Mouse (Mus musculus): ENCODE measurements around the gene Chil1. TPM values are rescaled to one million over a fixed set of nuclear protein-coding genes. Genes with fewer than 3 reads are reported as not detected.

Gene Chil1
- polyA plus RNA-seq, 1 experiment from 2014 or later, result 23.3 TPM

DNA sequence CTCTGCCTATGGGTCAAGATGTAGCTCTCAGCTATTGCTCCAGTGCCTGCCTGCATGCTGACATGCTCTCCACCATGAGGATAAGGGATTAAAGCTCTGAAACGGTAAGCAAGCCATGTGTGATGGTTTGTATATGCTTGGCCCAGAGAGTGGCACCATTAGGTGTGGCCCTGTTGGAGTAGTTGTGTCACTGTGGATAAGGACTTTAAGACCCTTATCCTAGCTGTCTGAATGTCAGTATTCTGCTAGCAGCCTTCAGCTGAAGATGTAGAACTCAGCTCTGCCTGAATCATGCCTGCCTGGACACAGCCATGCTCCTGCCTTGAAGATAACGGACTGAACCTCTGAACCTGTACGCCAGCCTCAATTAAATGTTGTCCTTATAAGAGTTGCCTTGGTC is 15.4 kb upstream of the Chil1 start:
- Histone ChIP-seq H3K9me3 (ENCODE audit: control insufficient read depth, low read length) (no peaks in the 10 kb centered on the region), H3K9ac (ENCODE audit: low read depth, low read length) (no peak overlapping the region), H3K4me3 (ENCODE audit: low read depth, low read length) (no peak overlapping the region), H3K27ac (replicated peaks; ENCODE audit: low read depth, low read length) (no peak overlapping the region), H3K36me3 (ENCODE audit: control insufficient read depth, insufficient read depth, low read length) (no peaks in the 10 kb centered on the region), H3K27me3 (replicated peaks; ENCODE audit: control insufficient read depth, insufficient read depth, low read length) (no peaks in the 10 kb centered on the region), H3K4me2 (ENCODE audit: low read depth, low read length) (no peak overlapping the region), H3K4me1 (ENCODE audit: control insufficient read depth, insufficient read depth, low read length) (0 out of 2 replicates have a peak, but pooled peaks cover 4% of the 10 kb centered on the region)
- 91% methylated on average over 3 of the region's 3 CpGs for WGBS
- DNase-seq (ENCODE audit: low spot score), result no peak
- no peak for ATAC-seq (ENCODE audit: low read depth)

DNA sequence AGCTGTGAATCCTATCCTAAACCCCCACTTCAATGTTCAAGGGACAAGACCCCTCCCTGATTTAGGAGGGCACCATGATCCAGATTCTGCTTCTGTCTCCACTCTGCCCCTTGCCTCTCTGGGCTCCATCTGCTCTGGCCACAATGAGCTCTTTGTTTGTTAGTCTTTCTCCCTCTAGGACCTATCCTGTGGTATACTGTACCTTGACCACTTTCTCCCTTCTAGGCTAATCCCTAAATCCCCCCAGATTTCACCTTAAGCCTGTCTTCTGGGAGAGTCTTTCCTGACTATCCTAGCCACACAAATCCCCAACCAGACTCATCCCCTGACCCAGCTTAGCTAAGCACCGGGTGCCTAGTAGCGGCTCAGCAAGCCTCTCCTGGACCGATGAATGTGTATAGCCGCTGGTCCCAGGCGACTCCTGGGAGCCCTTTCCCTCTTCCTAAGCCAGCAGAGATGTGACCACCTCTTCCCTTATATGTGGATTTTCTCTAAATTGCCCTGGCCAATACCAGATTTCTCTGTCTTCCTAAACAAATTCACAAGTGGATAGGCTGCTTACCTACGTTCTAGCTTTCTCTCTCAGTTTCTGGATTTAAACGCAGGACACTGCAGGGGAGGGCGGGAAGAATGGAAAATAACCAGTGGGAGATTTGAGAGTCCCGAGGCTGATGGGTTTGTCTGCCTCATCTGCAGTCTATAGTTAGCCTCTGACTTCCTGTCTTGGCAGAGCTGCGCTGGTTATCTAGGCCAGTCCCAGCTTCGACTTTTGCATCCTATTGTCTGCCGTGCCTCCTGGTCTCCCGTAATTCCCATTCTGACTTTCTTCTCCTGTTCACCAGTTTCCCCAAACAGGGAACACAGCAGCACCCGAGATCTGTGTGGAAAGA is 14.3 kb upstream of the Chil1 start:
- Histone ChIP-seq H3K4me3 (ENCODE audit: low read depth, low read length) (no peak overlapping the region), H3K9ac (ENCODE audit: low read depth, low read length) (no peak overlapping the region), H3K4me2 (ENCODE audit: low read depth, low read length) (no peak overlapping the region), H3K9me3 (ENCODE audit: control insufficient read depth, low read length) (no peaks in the 10 kb centered on the region), H3K27ac (replicated peaks; ENCODE audit: low read depth, low read length) (no peak overlapping the region), H3K36me3 (ENCODE audit: control insufficient read depth, insufficient read depth, low read length) (no peaks in the 10 kb centered on the region), H3K4me1 (ENCODE audit: control insufficient read depth, insufficient read depth, low read length) (0 out of 2 replicates have a peak, but pooled peaks cover 4% of the 10 kb centered on the region), H3K27me3 (replicated peaks; ENCODE audit: control insufficient read depth, insufficient read depth, low read length) (no peaks in the 10 kb centered on the region)
- DNase-seq (ENCODE audit: low spot score), result no peak
- ATAC-seq (ENCODE audit: low read depth), result no peak
- WGBS, result 49% methylated on average over 14 of the region's 14 CpGs

DNA sequence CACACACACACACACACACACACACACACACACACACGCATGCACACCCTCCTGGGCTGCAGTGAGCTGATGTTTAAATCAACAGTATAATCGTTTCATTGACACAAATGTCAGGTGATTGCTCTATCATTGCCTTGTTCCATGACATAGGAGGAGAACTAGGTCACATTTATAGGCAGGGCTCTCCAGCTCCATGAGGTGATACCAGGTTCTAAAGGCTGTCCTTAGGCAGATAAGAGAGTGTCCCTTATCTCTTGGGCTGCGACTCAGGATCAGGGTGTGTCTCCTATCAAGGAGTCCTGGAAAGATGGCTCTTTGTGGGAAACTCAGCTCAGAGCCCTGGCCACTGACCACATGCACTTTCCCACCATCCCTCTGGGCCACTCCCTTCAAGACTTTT is 13.4 kb upstream of the Chil1 start:
- no peak overlapping the region for H3K9ac ChIP-seq (ENCODE audit: low read depth, low read length)
- 88% methylated on average over 3 of the region's 3 CpGs for WGBS
- no peaks in the 10 kb centered on the region for H3K27me3 ChIP-seq (replicated peaks; ENCODE audit: control insufficient read depth, insufficient read depth, low read length)
- 0 out of 2 replicates have a peak, but pooled peaks cover 4% of the 10 kb centered on the region for H3K4me1 ChIP-seq (ENCODE audit: control insufficient read depth, insufficient read depth, low read length)
- no peaks in the 10 kb centered on the region for H3K9me3 ChIP-seq (ENCODE audit: control insufficient read depth, low read length)
- H3K27ac ChIP-seq (replicated peaks; ENCODE audit: low read depth, low read length), result no peak overlapping the region
- H3K4me2 ChIP-seq (ENCODE audit: low read depth, low read length), result no peak overlapping the region
- no peaks in the 10 kb centered on the region for H3K36me3 ChIP-seq (ENCODE audit: control insufficient read depth, insufficient read depth, low read length)
- no peak overlapping the region for H3K4me3 ChIP-seq (ENCODE audit: low read depth, low read length)
- no peak for ATAC-seq (ENCODE audit: low read depth)
- DNase-seq (ENCODE audit: low spot score), result no peak

GRCm38 (mm10) chr1:134168985-134169697 is 12.8 kb upstream of the Chil1 start:
- Histone ChIP-seq H3K9ac (ENCODE audit: low read depth, low read length) (no peak overlapping the region), H3K27me3 (replicated peaks; ENCODE audit: control insufficient read depth, insufficient read depth, low read length) (no peaks in the 10 kb centered on the region), H3K4me1 (ENCODE audit: control insufficient read depth, insufficient read depth, low read length) (0 out of 2 replicates have a peak, but pooled peaks cover 4% of the 10 kb centered on the region), H3K36me3 (ENCODE audit: control insufficient read depth, insufficient read depth, low read length) (no peaks in the 10 kb centered on the region), H3K4me3 (ENCODE audit: low read depth, low read length) (no peak overlapping the region), H3K4me2 (ENCODE audit: low read depth, low read length) (no peak overlapping the region), H3K9me3 (ENCODE audit: control insufficient read depth, low read length) (no peaks in the 10 kb centered on the region), H3K27ac (replicated peaks; ENCODE audit: low read depth, low read length) (no peak overlapping the region)
- no peak for DNase-seq (ENCODE audit: low spot score)
- WGBS, result 83% methylated on average over 8 of the region's 8 CpGs
- no peak for ATAC-seq (ENCODE audit: low read depth)

DNA sequence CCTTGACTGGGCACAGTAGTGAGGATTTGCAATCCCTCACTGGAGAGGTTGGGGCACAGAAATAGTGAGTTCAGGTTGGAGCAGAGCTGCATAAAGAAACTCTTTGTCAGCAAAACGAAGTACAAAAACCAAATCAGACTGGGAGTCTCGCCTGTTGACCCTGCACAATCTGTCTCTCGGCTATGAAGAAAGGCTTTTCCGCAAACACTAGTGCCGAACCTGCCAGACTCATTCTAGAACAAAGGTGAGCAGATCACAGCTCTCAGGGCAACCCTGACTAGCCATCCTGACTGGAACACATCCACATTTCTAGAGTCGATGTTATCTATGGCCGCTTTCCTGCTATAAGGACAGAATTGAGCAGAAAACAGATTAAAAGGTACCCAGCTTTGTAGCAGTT is 8.9 kb upstream of the Chil1 start:
- ATAC-seq (ENCODE audit: low read depth) (no peak), DNase-seq (ENCODE audit: low spot score) (no peak)
- no peak overlapping the region for H3K27ac ChIP-seq (replicated peaks; ENCODE audit: low read depth, low read length)
- no peaks in the 10 kb centered on the region for H3K4me1 ChIP-seq (ENCODE audit: control insufficient read depth, insufficient read depth, low read length)
- no peak overlapping the region for H3K4me2 ChIP-seq (ENCODE audit: low read depth, low read length)
- H3K9ac ChIP-seq (ENCODE audit: low read depth, low read length), result no peak overlapping the region
- H3K9me3 ChIP-seq (ENCODE audit: control insufficient read depth, low read length), result no peaks in the 10 kb centered on the region
- WGBS, result 57% methylated on average over 7 of the region's 7 CpGs
- no peaks in the 10 kb centered on the region for H3K27me3 ChIP-seq (replicated peaks; ENCODE audit: control insufficient read depth, insufficient read depth, low read length)
- no peak overlapping the region for H3K4me3 ChIP-seq (ENCODE audit: low read depth, low read length)
- no peaks in the 10 kb centered on the region for H3K36me3 ChIP-seq (ENCODE audit: control insufficient read depth, insufficient read depth, low read length)

GRCm38 (mm10) chr1:134177976-134178375 is 4.0 kb upstream of the Chil1 start:
- ATAC-seq (ENCODE audit: low read depth) (no peak), DNase-seq (ENCODE audit: low spot score) (no peak)
- H3K9ac ChIP-seq (ENCODE audit: low read depth, low read length), result no peak overlapping the region
- no peak overlapping the region for H3K4me2 ChIP-seq (ENCODE audit: low read depth, low read length)
- H3K27me3 ChIP-seq (replicated peaks; ENCODE audit: control insufficient read depth, insufficient read depth, low read length), result no peaks in the 10 kb centered on the region
- peaks cover 7% of the 10 kb centered on the region; the same call in 1 of the 2 replicates for H3K4me1 ChIP-seq (ENCODE audit: control insufficient read depth, insufficient read depth, low read length)
- no peaks in the 10 kb centered on the region for H3K9me3 ChIP-seq (ENCODE audit: control insufficient read depth, low read length)
- 79% methylated on average over 5 of the region's 5 CpGs for WGBS
- no peak overlapping the region for H3K27ac ChIP-seq (replicated peaks; ENCODE audit: low read depth, low read length)
- no peaks in the 10 kb centered on the region for H3K36me3 ChIP-seq (ENCODE audit: control insufficient read depth, insufficient read depth, low read length)
- H3K4me3 ChIP-seq (ENCODE audit: low read depth, low read length), result no peak overlapping the region

DNA sequence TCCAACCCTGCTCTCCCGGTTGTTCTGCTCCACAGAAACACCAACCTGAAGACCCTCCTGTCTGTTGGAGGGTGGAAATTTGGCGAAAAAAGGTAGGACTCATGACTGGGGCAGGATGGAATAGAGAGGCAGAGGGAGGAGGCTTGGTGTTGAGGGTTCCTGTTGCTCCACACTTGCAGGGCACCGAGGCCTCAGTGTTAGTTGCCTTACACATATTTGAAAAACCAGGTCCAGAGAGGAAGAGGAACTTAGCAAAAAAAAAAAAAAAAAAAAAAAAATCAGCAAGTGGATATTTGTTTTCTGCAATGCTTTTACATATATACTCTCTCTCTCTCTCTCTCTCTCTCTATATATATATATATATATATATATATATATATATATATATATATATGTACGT is 2.1 kb downstream of the Chil1 start:
- H3K4me2 ChIP-seq (ENCODE audit: low read depth, low read length), result no peak overlapping the region
- H3K27me3 ChIP-seq (replicated peaks; ENCODE audit: control insufficient read depth, insufficient read depth, low read length), result no peaks in the 10 kb centered on the region
- no peak overlapping the region for H3K27ac ChIP-seq (replicated peaks; ENCODE audit: low read depth, low read length)
- no peak overlapping the region for H3K4me3 ChIP-seq (ENCODE audit: low read depth, low read length)
- peaks cover 7% of the 10 kb centered on the region; the same call in 1 of the 2 replicates for H3K4me1 ChIP-seq (ENCODE audit: control insufficient read depth, insufficient read depth, low read length)
- WGBS, result 88% methylated on average over 4 of the region's 4 CpGs
- H3K9me3 ChIP-seq (ENCODE audit: control insufficient read depth, low read length), result no peaks in the 10 kb centered on the region
- ATAC-seq (ENCODE audit: low read depth) (no peak), DNase-seq (ENCODE audit: low spot score) (no peak)
- no peaks in the 10 kb centered on the region for H3K36me3 ChIP-seq (ENCODE audit: control insufficient read depth, insufficient read depth, low read length)
- no peak overlapping the region for H3K9ac ChIP-seq (ENCODE audit: low read depth, low read length)

- Histone ChIP-seq H3K27me3 (replicated peaks; ENCODE audit: control insufficient read depth, insufficient read depth, low read length) (no peaks in the 10 kb centered on the region), H3K4me2 (ENCODE audit: low read depth, low read length) (no peak overlapping the region), H3K9ac (ENCODE audit: low read depth, low read length) (no peak overlapping the region), H3K36me3 (ENCODE audit: control insufficient read depth, insufficient read depth, low read length) (no peaks in the 10 kb centered on the region), H3K9me3 (ENCODE audit: control insufficient read depth, low read length) (no peaks in the 10 kb centered on the region), H3K4me1 (ENCODE audit: control insufficient read depth, insufficient read depth, low read length) (peaks cover 6% of the 10 kb centered on the region; the same call in 1 of the 2 replicates), H3K27ac (replicated peaks; ENCODE audit: low read depth, low read length) (no peak overlapping the region), H3K4me3 (ENCODE audit: low read depth, low read length) (no peak overlapping the region)
- ATAC-seq (ENCODE audit: low read depth) (no peak), DNase-seq (ENCODE audit: low spot score) (no peak)
- 67% methylated on average over 5 of the region's 5 CpGs for WGBS
These were observed 6.2 kb downstream of the Chil1 start for GRCm38 (mm10) chr1:134188217-134188616.
